21 mouse cellular contexts compared by ENCODE assay signal in the genomic region with DNA sequence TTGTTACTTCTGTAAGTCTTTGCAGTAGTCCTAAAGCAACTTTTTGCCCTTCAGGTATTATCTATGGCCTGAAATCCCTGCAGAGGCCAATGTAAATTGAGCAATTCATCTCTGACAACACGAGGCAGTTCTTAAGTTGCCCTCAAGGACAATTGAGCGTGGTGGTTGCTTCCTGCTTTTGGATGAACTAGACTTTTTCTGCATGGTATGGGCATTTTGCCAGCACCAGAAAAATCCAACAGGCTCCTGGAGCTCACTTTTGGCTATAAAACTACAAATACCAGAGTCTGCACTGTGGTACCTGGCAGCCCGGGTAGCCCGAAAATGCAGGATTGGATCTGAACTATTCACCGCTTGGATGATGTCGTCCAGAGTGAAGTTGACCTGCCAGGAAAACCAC. TPM values are rescaled to one million over a fixed set of nuclear protein-coding genes. Genes with fewer than 3 reads are reported as not detected.
"Had no signal": no experiment of that assay in that cellular context is flagged by ENCODE, and none has a peak within 500 bp of the region (broad histone marks: within the 10 kb centered on the region; RNA-seq: fewer than 3 reads in every experiment).

No protein-coding gene starts in this region.

- H3K4me3 ChIP-seq: limb, embryonic 15.5 days; liver, embryonic 12.5 days; megakaryocyte, embryonic 14.5 days; midbrain, embryonic 15.5 days; neural tube, embryonic 12.5 days had no signal

- H3K9me3 ChIP-seq: limb, embryonic 15.5 days; liver, embryonic 12.5 days; megakaryocyte, embryonic 14.5 days; midbrain, embryonic 15.5 days; neural tube, embryonic 12.5 days had no signal

- H3K4me2 ChIP-seq: limb, embryonic 15.5 days; liver, embryonic 12.5 days; midbrain, embryonic 11.5 days; midbrain, embryonic 15.5 days; neural tube, embryonic 12.5 days had no signal

- H3K4me1 ChIP-seq: midbrain, embryonic 15.5 days; neural tube, embryonic 12.5 days had no signal

- H3K27ac ChIP-seq: limb, embryonic 15.5 days; liver, embryonic 12.5 days; macrophage; midbrain, embryonic 15.5 days; neural tube, embryonic 12.5 days had no signal

- DNase-seq: retina, postnatal 1 day; right cerebral cortex, postnatal 4 days; spleen, adult 18-20 months; thymus, adult 18-20 months; thymus, postnatal 14 days had no signal

- H3K27me3 ChIP-seq: limb, embryonic 15.5 days; liver, embryonic 12.5 days; midbrain, embryonic 15.5 days; neural tube, embryonic 12.5 days had no signal

- H3K36me3 ChIP-seq: limb, embryonic 15.5 days; liver, embryonic 12.5 days; midbrain, embryonic 15.5 days; neural tube, embryonic 12.5 days had no signal

- H3K9ac ChIP-seq: limb, embryonic 15.5 days; liver, embryonic 12.5 days; midbrain, embryonic 15.5 days; neural tube, embryonic 12.5 days had no signal

- ATAC-seq: liver, embryonic 12.5 days; midbrain, embryonic 15.5 days had no signal

RNA-seq across cellular contexts. Expression of a gene that starts 27.0 kb away (rescaled TPM):
- total RNA-seq: layer of hippocampus, postnatal 25 days; left cerebral cortex, adult 8-10 months; left cerebral cortex, postnatal 25 days; monocyte, adult 5-6 weeks; neutrophil, adult 5-6 weeks had no signal
- polyA plus RNA-seq: limb, embryonic 11.5 days; limb, embryonic 15.5 days; liver, embryonic 12.5 days; liver, embryonic 16.5 days; lung, embryonic 16.5 days; macrophage; midbrain, embryonic 11.5 days; midbrain, embryonic 15.5 days; neural tube, embryonic 12.5 days; stomach, embryonic 14.5 days had no signal

RNA-seq across cellular contexts. Expression of a gene that starts 37.2 kb away (rescaled TPM):
- total RNA-seq: layer of hippocampus, postnatal 25 days; left cerebral cortex, adult 8-10 months; left cerebral cortex, postnatal 25 days; monocyte, adult 5-6 weeks; neutrophil, adult 5-6 weeks had no signal
- polyA plus RNA-seq: limb, embryonic 11.5 days; limb, embryonic 15.5 days; liver, embryonic 12.5 days; liver, embryonic 16.5 days; macrophage; midbrain, embryonic 11.5 days; midbrain, embryonic 15.5 days; neural tube, embryonic 12.5 days; stomach, embryonic 14.5 days had no signal
